Comparison of ENCODE assay signal across 10 mouse cellular contexts in the genomic region with DNA sequence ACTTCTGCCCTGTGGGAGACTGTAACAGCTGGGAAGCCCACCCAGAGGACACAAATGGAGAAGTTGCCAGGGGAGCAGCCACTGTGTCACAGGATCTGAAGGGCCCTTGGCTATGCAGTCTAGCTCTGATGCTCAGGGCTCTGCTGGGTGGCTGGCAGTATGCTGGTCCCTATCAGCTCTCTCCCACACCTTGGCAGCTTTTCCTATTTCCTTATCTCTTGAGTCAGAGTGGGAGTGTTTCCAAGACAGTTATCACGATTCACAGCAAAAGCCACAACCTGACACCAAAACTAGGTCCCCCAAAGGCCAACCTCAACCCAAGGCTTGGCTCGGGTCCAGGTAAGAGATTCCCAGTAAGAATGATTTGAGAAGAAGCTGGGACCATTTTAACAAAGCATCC. TPM values are rescaled to one million over a fixed set of nuclear protein-coding genes. Genes with fewer than 3 reads are reported as not detected.
DNase-seq lines count a peak whose midpoint lies in the region; ATAC-seq and TF ChIP-seq lines count a peak whose summit lies in the region.
"Had no signal": no experiment of that assay in that cellular context is flagged by ENCODE, and none has a peak within 500 bp of the region (broad histone marks: within the 10 kb centered on the region; RNA-seq: fewer than 3 reads in every experiment).

No protein-coding gene starts in this region.

- WGBS in heart, embryonic 15.5 days: 32% methylated on average over 2 of the region's 2 CpGs
- WGBS in hindbrain, embryonic 11.5 days: 93% methylated on average over 2 of the region's 2 CpGs
- 72% methylated on average over 2 of the region's 2 CpGs for WGBS in midbrain, embryonic 11.5 days

- H3K27me3 ChIP-seq in heart, embryonic 15.5 days: no peaks in the 10 kb centered on the region
- H3K27me3 ChIP-seq in hindbrain, embryonic 11.5 days (ENCODE audit: control insufficient read depth, insufficient read depth, low read length): no peaks in the 10 kb centered on the region
- H3K27me3 ChIP-seq in midbrain, embryonic 11.5 days (ENCODE audit: control insufficient read depth, insufficient read depth, low read length): no peaks in the 10 kb centered on the region
- H3K27me3 ChIP-seq: limb, embryonic 12.5 days had no signal

- H3K4me1 ChIP-seq in heart, embryonic 15.5 days (replicated peaks): peaks cover 51% of the 10 kb centered on the region
- no peaks in the 10 kb centered on the region for H3K4me1 ChIP-seq in hindbrain, embryonic 11.5 days (replicated peaks; ENCODE audit: control insufficient read depth, insufficient read depth, low read length)
- 0 out of 2 replicates have a peak, but pooled peaks cover 2% of the 10 kb centered on the region for H3K4me1 ChIP-seq in midbrain, embryonic 11.5 days (ENCODE audit: control insufficient read depth, insufficient read depth, low read length)

- no peaks in the 10 kb centered on the region; the same call in 1 of the 2 replicates for H3K36me3 ChIP-seq in heart, embryonic 15.5 days
- H3K36me3 ChIP-seq in hindbrain, embryonic 11.5 days (ENCODE audit: control insufficient read depth, insufficient read depth, low read length): no peaks in the 10 kb centered on the region
- H3K36me3 ChIP-seq in midbrain, embryonic 11.5 days (ENCODE audit: control insufficient read depth, insufficient read depth, low read length): no peaks in the 10 kb centered on the region

- DNase-seq in layer of hippocampus, adult 2 months (ENCODE audit: low spot score in 2 of 2): no peak
- DNase-seq in layer of hippocampus, adult 9-11 months: no peak
- peak; percentile 86 for DNase-seq in c-Kit-positive CD71-positive TER-119-negative erythroid progenitor cells, embryonic 14.5 days (ENCODE audit: low read depth)
- DNase-seq in spleen, postnatal 10 days (ENCODE audit: low spot score in 2 of 2): peak; percentile 74 to 76
- DNase-seq in hindbrain, embryonic 11.5 days (ENCODE audit: low spot score): no peak
- DNase-seq in gastrocnemius, postnatal 25 days: no peak
- no peak for DNase-seq in midbrain, embryonic 11.5 days (ENCODE audit: low spot score, missing footprints)
- DNase-seq: kidney, adult 9 months had no signal

- H3K4me3 ChIP-seq in layer of hippocampus, adult 2 months: no peak overlapping the region
- H3K4me3 ChIP-seq in heart, embryonic 15.5 days: no peak overlapping the region
- H3K4me3 ChIP-seq in hindbrain, embryonic 11.5 days (ENCODE audit: low read depth, low read length): no peak overlapping the region
- no peak overlapping the region for H3K4me3 ChIP-seq in midbrain, embryonic 11.5 days (ENCODE audit: low read depth, low read length)
- H3K4me3 ChIP-seq: limb, embryonic 12.5 days had no signal

- peak; percentile 69; the same call in 1 of the 2 replicates for ATAC-seq in heart, embryonic 15.5 days (replicated peaks; ENCODE audit: insufficient number of reproducible peaks, insufficient read depth, low FRiP score, low read depth)
- ATAC-seq in hindbrain, embryonic 11.5 days (ENCODE audit: low FRiP score): no peak
- ATAC-seq in midbrain, embryonic 11.5 days (ENCODE audit: low FRiP score): no peak

- H3K4me2 ChIP-seq in heart, embryonic 15.5 days: no peak overlapping the region
- no peak overlapping the region for H3K4me2 ChIP-seq in hindbrain, embryonic 11.5 days (replicated peaks; ENCODE audit: low read depth, low read length)
- no peak overlapping the region for H3K4me2 ChIP-seq in midbrain, embryonic 11.5 days
- H3K4me2 ChIP-seq: limb, embryonic 12.5 days had no signal

- H3K9ac ChIP-seq in heart, embryonic 15.5 days: no peak overlapping the region
- H3K9ac ChIP-seq in hindbrain, embryonic 11.5 days (ENCODE audit: low read depth, low read length): no peak overlapping the region
- H3K9ac ChIP-seq in midbrain, embryonic 11.5 days (ENCODE audit: low read length): no peak overlapping the region
- H3K9ac ChIP-seq: limb, embryonic 12.5 days had no signal

- H3K9me3 ChIP-seq in heart, embryonic 15.5 days (replicated peaks): no peaks in the 10 kb centered on the region
- no peaks in the 10 kb centered on the region for H3K9me3 ChIP-seq in hindbrain, embryonic 11.5 days (ENCODE audit: control insufficient read depth, low read length)
- no peaks in the 10 kb centered on the region for H3K9me3 ChIP-seq in midbrain, embryonic 11.5 days (ENCODE audit: control insufficient read depth, low read length)
- H3K9me3 ChIP-seq: limb, embryonic 12.5 days had no signal

- TF ChIP-seq CTCF in layer of hippocampus, adult 2 months (conservative IDR thresholded peaks at IDR 0.05): no peak

- peak overlapping the region; percentile 9; the same call in 1 of the 2 replicates for H3K27ac ChIP-seq in layer of hippocampus, adult 2 months
- peak overlapping the region; percentile 71 for H3K27ac ChIP-seq in heart, embryonic 15.5 days
- no peak overlapping the region for H3K27ac ChIP-seq in hindbrain, embryonic 11.5 days (ENCODE audit: low read depth, low read length)
- no peak overlapping the region for H3K27ac ChIP-seq in midbrain, embryonic 11.5 days (ENCODE audit: low read depth, low read length)
- H3K27ac ChIP-seq: limb, embryonic 12.5 days had no signal

RNA-seq across cellular contexts. Expression of a gene that starts 39.0 kb away (rescaled TPM):
- total RNA-seq in layer of hippocampus, adult 2 months (2021): 1 to 10 TPM; 1.4 to 1.8 TPM
- 5.9 and 7.0 TPM in 2 replicates for polyA plus RNA-seq in heart, embryonic 15.5 days (2015; fragmentation: Nextera tagmentation; extraction: Ambion mirVana)
- polyA plus RNA-seq in hindbrain, embryonic 11.5 days (2014; fragmentation: Nextera tagmentation; extraction: Ambion mirVana): 2.3 and 2.5 TPM in 2 replicates
- under 1 TPM; 0.18 to 0.64 TPM for total RNA-seq in gastrocnemius, postnatal 25 days (2021)
- 2.2 TPM in 2 replicates for polyA plus RNA-seq in midbrain, embryonic 11.5 days (2014; fragmentation: Nextera tagmentation; extraction: Ambion mirVana)

RNA-seq across cellular contexts. Expression of a gene that starts 39.1 kb away (rescaled TPM):
- 100 to 1,000 TPM; 167 to 177 TPM for total RNA-seq in layer of hippocampus, adult 2 months (2021)
- polyA plus RNA-seq in heart, embryonic 15.5 days (2015; fragmentation: Nextera tagmentation; extraction: Ambion mirVana): 45.8 and 48.0 TPM in 2 replicates
- polyA plus RNA-seq in hindbrain, embryonic 11.5 days (2014; fragmentation: Nextera tagmentation; extraction: Ambion mirVana): 56.6 and 63.9 TPM in 2 replicates
- total RNA-seq in gastrocnemius, postnatal 25 days (2021): 100 to 1,000 TPM in 1 of 2 experiments, 10 to 100 TPM in 1; 95.4 to 123 TPM
- polyA plus RNA-seq in midbrain, embryonic 11.5 days (2014; fragmentation: Nextera tagmentation; extraction: Ambion mirVana): 54.9 and 61.2 TPM in 2 replicates

Comparison
In these comparisons a context has a peak if more than half of its experiments do, and no peak if none do; other contexts are left out.
1. DNase-seq: peak in c-Kit-positive CD71-positive TER-119-negative erythroid progenitor cells, embryonic 14.5 days (single experiment) and spleen, postnatal 10 days (2 of 2); none in layer of hippocampus, adult 2 months (0 of 2), layer of hippocampus, adult 9-11 months (single experiment), hindbrain, embryonic 11.5 days (single experiment), gastrocnemius, postnatal 25 days (single experiment) and midbrain, embryonic 11.5 days (single experiment).
2. H3K27ac ChIP-seq: peak in layer of hippocampus, adult 2 months (single experiment) and heart, embryonic 15.5 days (single experiment); none in hindbrain, embryonic 11.5 days (single experiment) and midbrain, embryonic 11.5 days (single experiment).